Mouse (Mus musculus) layer of hippocampus, adult 9-10 months (tissue): ENCODE results near the gene P3h3.

ENCODE experiments used
- DNase-seq: peaks from one replicate; pipeline ENCODE4 v3.0.0; 2022; ENCODE audit warnings: low spot score

The P3h3 gene

DNA sequence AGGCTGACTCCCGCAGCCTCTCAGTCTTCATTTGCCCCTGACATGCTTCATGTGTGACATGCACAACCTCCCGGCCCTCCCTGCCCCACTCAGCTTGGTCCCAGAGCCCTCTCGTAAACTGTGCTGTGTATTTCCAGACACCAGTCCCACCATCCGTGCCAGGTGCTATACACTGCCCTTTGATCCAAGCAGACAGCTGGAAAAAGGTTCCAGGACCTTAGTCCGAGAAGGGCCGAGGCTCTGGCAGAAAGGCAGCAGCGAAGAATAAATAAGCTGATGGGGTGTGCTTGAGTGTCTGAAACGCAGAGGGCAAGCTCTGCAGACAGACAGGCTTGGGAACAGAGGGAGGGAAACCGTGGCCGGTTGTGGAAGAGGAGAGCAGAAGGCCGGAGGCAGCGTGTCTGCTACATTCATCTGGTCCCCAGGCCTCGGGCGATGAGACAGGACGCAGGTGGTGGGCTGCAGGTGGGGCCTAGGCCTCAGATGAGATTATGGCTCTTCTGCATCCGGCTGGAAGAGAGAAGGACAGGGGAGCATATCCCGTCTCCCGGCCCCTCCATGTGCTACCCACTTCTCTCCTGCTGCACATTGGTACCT lies 8.3 kb upstream of the P3h3 start:
- DNase-seq: no peak

DNA sequence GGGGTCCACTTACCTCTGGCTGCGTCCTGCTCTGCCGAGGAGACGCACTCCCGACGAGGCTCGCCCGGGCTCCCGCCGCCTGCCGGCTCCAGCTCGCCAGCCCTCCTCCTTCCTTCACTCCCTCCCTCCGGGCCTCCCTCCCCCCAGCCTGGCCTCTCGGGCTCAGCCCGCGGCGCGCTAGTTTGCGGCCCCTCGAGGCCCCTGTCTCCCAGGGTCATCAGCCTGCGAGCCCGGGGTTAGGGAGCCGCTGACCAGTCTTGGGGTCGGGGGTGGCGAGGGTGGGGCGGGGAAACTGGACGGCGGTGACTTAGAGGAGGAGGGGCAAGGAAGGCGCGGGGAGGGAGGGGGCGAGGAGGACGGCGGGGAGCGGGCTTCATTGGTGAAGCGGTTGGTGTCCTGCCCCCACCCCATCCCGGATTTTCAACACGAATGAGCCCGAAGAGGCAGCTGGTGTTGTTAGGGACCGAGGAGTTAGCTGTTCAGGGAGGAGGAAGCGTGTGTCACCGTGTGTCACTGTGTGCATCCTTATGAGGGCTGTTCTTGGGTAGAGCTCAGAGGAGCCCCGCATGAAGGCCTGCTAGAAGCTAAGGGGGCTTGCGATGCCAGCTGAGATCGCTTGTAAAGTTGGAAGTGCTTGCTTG lies 6.2 kb upstream of the P3h3 start, which contains the start of gene Gpr162:
TSS of gene Gpr162 (minus strand) at position 326 of the 641 bp plus-strand sequence.
- DNase-seq: no peak

DNA sequence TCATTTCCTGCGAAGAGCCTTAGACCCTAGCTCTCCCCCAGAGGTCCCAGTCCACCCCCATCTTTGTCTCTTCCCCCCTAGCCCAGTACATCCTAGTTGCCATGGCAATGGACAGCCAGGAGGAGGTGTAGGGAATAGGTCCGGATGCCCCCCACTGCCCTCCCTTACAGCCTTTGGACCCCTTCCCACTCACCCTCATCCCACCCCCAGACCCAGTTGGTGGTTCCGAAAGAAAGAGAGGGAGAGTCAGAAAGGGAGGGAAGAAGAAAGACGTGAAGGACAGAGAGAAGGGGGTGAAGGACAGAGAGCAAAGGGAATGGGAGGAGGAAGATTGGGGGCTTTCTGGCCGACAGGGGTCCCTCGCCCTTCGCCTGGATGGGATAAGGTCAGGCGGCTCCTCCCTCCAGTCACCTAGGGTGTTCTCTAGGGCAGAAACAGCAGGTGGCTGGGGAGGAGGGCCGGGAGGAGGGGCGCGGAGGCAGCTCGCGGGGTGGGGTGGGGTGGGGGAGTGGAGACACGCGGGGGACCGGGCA lies 5.6 kb upstream of the P3h3 start:
- DNase-seq: no peak

DNA sequence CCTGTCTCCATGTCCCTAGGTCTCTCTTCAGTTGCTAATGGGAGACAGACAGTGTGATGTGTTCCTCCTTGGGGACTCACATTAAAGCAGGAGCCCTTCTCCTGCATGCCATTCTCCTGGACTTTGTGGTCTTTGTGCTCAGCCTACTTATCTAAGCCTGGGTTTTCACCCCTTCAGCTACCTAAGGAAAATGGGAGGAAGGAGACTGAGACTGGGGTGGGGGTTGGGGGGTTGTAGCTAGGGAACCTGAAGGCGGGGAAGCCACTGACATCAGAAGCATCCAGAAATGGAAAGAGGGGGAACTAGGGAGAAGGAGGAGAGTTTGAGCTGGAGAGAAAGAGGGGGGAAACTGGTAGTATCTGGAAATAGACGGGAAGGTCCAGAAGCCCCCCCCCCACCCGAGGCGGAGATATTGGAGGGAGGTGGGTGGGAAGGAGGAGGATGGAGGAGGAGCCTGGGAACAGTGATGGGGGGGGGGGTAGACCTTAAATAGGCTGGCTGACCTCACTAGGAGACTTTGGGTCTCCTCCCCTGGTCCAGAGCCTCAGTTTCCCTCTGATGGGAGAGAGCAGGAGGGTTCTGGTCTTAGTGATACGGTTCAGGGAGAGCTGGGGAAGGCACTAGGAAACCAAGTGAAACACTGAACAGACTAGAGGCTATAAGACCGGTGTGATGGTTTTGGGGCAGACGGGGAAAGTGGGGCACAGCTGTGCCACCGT lies 5.0 kb upstream of the P3h3 start:
- no peak for DNase-seq

DNA sequence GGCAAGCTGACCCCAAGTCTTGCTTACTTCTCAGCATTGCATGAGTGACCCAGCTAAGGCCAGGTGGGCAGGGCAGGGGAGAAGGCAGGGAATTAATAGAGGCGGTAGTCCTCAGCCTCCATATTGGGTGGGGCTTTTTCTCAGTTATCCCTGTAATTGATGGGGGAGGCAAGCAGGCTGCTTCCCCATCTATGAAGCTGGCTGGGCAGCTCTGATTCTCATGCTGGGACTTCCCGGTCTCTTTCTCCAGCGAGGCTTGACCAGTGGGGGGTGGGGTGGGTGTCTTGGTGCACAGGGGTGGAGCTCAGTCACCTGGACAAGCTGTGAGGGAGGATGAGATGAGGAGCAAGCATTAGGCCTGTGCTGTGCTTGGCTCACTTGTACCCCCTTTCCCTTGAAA lies 4.2 kb upstream of the P3h3 start:
- DNase-seq: no peak

DNA sequence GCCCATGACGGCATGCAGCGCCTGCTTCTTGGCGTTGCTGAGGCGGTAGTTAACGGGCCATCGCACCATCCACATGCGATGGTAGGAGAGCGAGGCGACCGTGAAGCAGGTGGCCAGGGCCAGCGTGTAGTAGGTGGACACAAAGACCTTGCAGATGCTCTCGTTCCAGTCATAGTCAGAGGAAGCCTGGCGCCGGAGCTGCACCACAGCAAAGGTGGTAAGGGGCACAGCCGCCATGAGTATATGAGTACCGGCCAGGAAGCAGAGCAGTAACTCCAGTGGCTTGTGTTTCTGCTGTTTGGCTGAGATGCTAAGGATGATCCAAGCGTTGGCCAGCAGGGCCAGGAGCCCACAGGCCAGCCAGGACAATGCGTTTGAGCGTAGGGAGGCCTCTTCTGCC lies 3.7 kb upstream of the P3h3 start:
- no peak for DNase-seq

DNA sequence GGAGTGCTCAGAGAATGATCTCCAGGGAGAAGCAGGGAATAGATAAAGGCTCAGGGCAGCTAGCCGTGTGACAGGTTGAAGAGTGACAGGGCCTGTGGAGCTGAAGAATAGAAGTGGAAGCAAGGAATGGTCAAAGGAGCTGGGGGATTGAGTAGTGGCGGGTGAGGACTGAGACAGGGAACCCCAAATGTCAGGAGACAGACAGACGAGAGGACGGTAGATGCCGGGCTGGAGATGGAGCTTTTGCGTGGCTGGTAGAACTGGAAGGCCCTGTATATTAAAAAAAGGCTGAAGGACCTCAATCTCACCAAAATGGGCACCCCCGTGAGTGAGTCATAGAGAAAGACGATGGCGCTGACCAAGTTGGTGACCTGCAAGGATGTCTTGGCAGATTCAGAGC lies 3.0 kb upstream of the P3h3 start:
- DNase-seq: no peak

DNA sequence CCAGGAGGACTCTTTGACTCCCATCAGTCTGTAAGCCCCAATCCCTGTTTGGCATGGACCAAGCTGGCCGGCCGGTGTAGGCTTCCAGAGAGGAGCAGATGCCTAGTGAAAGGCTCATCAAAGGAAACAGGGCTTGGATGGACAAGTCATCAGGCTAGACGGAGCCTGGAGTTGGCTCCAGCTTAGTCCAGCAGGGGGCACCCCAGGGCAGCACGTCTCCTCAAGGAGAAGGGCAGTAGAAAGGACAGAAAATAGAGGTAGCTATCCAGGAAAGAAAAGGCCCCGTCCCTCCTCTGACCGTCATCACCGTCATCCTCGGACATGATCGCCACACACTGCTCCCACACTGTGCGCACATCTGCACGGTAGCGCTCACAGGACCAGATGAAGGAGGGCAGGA lies 2.2 kb upstream of the P3h3 start:
- DNase-seq: peak; percentile 83

DNA sequence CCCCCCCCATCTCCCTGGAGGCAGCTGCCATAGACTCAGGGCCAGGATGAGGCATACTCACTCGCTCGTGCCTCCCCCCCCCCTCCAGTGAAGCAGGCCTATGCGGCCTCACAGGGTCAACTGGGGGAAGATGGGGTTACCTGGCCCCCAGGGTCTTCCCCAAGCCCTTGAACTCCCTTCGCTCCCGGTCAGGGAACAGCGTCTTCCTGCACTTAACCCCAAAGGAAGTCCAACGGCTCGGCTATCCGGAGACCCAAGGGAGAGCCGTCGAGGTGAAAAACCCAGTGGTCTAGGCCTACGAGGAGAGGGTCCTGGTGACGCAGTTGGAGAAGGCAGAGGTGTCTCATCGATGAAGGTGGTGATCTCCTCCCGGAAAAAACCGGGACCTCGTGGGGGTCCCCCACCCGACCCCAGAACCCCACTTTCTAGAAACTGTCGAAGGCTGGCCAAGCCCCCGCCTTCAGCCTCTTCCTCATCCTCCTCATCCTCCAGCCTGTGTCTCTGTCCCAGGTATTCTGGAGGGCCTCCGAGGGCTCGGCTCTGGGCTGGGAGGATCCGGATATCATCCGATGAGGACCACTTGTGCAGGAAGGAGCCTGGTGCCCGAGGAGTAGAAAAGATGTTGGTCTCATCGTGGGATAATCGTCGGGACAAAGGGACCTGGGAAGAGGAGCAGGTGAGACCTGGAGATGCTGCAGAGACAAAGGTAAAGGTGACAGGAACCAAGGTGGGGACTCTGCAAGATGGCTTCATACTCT lies 1.2 kb upstream of the P3h3 start:
- DNase-seq: no peak

DNA sequence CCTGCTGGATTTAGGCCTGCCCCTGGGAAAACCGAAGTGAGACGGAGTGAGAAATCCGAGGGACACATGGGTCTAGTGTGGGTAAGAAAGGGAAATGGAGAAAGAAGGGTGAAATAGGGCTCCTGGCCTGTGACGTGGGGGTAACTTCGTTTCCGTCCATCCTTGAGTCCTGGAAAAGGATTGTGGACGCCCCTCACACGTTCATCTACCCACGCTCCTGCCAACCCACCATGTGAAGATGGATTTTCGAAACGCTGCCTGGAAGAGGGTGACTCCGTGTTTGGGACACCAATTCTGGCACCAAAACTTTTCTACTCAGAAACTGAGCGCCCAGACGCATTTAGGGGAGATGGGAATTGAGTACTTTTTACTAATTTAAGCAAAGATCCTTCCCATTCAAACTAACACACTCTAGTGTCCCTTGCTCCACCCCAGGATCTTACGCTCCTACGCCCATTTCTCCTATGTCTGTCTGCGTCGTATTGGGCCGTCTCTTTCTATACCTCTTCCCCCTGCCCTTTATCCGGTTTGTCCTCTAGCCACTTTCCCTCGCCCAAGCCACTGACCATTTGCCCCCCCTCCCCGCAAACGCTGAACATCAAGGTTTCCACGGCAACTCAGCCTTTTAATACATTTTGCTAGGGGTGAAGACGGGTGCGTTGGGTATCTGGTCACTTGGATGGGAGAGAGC lies 433 bp upstream of the P3h3 start:
- DNase-seq: no peak

DNA sequence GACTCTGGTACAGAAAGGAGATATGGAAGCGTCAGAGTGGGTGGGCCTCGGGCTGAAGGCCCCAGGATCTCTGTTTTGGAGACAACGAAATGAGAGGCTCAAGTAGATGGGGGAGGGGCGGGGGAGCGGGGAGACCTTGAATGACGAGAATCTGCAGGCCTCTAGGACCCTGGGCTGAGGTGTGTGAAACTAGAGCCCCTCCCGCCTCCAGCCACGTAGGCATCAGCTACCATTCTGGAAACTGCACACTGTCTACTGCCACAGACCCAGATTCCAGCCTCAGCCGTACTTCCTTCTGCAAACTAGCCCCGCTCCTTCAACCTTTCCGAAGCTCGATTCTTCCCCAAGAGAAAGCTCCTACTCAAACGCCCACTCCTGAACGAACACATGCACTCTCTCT lies 1.2 kb downstream of the P3h3 start:
- DNase-seq: no peak

DNA sequence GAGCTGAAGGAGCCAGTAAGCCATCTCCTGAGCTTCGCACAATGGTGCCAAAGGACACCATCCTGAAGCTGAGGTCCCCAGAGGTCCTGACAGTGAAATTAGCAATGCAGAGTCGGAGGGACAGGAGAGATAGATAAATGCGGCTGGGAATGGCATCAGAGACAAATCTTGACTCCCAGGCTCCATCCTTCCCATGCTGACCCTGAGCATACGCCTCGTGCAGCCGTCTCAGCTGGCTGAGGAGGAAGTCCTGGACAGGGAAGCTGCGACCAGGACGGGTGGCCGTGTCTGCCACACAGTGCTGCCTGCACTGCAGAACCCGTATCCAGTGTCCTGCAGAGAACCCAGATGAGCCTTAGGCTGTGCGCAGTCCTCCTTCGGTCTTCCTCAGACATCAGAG lies 2.9 kb downstream of the P3h3 start:
- no peak for DNase-seq

DNA sequence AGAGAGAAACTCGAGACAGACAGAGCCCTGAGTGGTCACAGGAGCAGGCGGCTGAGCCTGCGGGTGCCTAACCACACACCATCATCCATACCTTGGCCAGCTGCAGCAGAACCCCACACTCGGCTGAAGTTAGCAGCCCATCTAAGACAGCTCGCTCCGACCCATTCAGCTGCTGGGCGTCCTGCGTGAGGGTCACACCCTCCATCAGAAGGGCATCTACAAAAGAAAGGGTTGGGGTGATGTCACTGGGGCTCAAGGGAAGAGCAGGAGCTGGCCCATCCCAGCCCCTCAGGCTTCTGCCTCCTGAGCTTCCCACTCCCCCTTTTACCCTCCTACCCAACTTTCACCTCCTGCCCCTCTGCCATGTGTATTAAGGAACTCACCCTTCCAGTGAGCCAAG lies 7.0 kb downstream of the P3h3 start:
- no peak for DNase-seq

DNA sequence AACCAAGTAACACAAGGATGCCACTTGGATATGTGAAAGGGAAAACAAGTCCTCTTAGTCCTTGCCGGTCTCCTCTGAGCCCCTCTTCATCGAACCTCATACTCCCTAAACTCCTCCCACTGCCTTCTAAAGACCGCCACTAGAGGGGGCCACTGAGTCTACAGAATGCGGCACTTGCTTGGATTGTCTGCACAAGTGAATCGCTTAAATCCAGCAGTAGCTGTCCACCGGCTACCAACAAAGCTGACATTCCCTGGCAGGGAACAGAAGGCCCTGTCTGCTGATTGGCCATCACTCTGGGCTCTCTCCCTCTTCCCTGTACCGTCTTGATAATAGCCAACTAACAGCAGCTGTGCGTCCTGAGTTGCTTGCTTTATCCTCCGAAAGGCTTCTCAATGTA lies 10.2 kb downstream of the P3h3 start:
- DNase-seq: peak; percentile 94

DNA sequence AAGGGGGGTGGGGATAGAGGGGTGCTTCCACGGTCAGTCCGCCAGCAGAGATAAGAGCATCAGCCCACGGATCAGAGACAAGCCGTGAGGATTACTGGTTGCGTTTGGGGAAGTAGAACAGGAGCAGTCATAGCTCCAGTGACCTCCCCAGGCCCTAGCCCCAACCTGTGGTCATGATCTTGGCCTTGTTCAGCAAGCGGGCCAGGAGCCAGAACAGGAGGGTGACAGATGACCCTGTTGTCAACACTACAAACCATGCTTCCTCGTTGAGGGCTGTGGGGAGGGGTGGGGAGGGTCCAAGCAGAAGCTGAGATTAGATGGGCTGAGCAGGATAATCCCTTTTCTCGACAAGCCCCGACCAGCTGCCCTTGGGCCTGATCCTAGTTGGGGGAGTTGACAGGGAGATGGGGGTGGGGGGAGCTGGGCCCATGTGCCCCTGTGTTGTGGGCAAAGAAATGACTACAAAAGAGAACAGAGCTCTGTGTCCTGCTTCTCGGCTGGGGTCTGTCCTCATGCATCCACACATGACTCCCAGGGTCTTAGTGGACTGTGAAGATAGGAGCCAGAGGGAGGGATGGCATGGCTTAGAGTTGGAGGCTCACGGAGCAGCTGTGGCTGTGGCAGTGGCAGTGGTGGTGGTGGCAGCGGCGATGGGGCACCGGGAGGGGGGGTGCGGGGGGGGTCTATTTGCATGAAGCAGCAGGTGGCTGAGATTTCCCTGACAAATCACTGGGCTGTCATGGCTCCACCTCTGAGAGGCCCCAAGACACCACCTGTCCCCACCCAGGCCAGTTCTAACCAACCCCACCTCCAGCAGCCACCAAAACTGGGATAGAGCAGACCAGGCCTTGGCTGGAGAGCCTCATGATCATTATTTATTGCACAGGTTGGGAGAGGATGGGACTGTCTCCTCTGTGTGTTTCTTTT lies 17.0 kb downstream of the P3h3 start, which contains the start of gene Gnb3:
TSS of gene Gnb3 (minus strand) at position 35 of the 927 bp plus-strand sequence.
- DNase-seq: no peak

DNA sequence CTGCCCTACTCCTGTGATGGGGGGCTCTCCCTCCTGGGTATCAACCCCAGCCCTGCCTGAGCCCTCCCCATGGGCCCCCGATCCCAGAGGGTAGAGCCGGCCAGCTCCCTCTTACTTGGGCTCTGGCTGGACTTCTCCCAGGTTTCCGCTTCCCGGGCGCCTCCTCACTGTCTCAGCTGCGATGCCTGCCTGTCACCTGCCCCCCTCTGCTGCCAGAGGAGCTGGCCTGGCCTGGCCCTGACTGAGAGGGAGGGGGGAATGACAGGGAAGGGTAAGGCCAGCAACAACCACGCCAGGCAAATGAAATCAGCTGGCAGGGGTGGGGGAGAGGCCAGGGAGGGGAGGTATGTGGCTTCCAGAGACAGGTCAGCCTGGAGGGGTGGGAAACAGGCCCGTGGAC lies 17.7 kb downstream of the P3h3 start:
- no peak for DNase-seq

DNA sequence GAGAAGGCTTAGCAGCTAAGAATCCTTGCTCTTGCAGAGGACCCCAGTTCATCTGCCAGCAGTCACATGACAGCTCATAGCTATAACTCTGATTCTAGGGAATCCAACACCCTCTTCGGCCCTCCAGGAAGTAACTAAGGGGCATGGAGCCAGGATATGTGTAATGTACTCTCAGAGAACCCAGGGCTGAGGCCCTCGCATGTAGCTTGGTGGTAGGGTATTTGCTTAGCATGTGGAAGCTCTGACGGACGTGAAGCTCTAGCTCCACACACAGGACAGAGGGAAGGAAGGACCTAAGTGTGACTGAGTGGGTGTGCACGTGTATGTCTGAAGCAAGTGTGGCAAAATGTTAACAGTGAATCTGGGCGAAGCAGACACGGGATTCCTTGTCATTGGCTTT lies 21.1 kb downstream of the P3h3 start:
- DNase-seq: no peak

DNA sequence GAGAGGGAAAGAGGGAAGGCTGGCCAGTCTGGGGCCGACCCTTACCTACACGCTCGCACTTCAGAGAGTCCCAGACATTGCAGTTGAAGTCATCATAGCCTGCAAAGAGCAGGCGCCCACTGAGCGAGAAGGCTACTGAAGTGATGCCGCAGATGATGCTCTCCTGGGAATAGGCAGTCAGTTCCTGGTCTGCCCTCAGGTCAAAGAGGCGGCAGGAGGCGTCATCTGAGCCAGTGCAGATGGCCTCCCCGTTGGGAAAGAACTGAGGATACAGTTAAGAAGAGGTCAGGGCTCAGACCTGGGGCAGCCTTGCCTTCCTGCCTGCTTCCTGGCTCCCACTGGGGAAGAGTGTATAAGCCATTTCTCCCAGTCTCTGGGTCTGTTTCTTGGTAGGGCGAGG lies 22.0 kb downstream of the P3h3 start:
- DNase-seq: no peak

DNA sequence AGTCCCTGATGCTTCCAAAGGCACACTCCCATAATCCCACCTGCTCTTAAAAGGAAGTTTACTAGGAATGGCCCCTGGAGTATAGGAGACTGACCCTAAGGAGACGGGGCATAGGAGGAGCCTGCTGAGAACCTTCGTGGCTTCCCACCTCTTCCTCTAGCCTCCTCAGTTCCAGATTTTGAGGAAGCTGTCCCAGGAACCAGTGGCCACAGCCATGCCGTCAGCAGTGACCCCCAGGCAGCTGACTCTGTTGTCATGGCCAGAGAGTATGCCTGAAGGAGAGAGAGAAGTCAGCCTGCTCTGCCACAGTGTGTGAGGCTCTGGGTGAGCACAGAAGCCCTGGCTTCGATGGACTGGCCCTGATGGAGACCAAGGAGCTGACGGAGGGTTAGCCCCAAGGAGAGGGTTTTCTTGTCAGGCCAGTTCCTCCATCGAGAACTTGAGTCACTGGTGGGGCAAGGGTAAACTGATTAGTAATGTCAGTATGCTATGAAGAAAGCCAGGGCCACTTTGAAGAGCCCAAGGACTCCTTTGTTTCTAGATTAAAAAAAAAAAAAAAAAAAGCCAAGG lies 23.0 kb downstream of the P3h3 start:
- DNase-seq: no peak

DNA sequence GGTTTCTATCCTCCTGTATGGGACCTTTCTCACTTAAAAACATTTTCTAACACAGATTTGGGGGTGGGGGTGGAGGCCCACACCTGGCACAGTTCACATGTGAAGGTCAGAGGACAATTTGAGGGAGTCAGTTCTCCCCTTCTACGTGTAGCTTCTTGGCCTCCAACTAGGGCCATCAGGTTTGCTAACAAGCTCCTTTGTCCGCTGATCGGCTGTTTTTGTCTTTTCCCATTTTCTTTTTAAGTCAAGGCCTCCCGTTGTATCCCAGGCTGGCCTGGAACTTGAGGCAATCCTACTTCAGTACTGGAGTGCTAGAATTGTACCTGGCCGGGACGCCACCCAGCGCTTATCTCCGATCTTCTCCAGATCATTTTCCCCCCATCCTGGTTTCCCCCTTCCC lies 25.9 kb downstream of the P3h3 start:
- DNase-seq: no peak
